Mouse (Mus musculus) kidney, embryonic 14.5 days (tissue): ENCODE measurements around the gene Afap1. TPM values are rescaled to one million over a fixed set of nuclear protein-coding genes. Genes with fewer than 3 reads are reported as not detected.
A peak's percentile ranks its signal among the peaks of the same experiment; 100 is the strongest.

ENCODE experiments used
- ATAC-seq: fragments of 200-750 bp; cut with Nextera tagmentation; 2 replicates; pipeline ENCODE4 v1.8.0; 2017; ENCODE audit warnings: moderate number of reproducible peaks, mild to moderate bottlenecking, moderate TSS enrichment, moderate library complexity; ENCODE audit not compliant: low FRiP score, low TSS enrichment
- H3K27ac ChIP-seq: fragments of 300-500 bp; sonication (generic); 2 replicates; pipeline ENCODE4 v1.5.1; 2014; ENCODE audit warnings: low read depth, mild to moderate bottlenecking, low read length, moderate library complexity, mixed read lengths
- H3K27me3 ChIP-seq: fragments of 300-500 bp; sonication (generic); 2 replicates; pipeline ENCODE4 v1.6.1; 2014; ENCODE audit warnings: mild to moderate bottlenecking, low read length; ENCODE audit not compliant: control insufficient read depth, insufficient read depth
- H3K36me3 ChIP-seq: fragments of 300-500 bp; sonication (generic); 2 replicates; pipeline ENCODE4 v1.6.1; 2014; ENCODE audit warnings: low read length, mixed read lengths; ENCODE audit not compliant: control insufficient read depth, insufficient read depth
- H3K4me1 ChIP-seq: fragments of 300-500 bp; sonication (generic); 2 replicates; pipeline ENCODE4 v1.6.1; 2014; ENCODE audit warnings: low read length, mixed read lengths; ENCODE audit not compliant: control insufficient read depth, insufficient read depth
- H3K4me2 ChIP-seq: fragments of 300-500 bp; sonication (generic); replicated peaks from 2 replicates; pipeline ENCODE4 v1.6.1; 2014; ENCODE audit warnings: low read depth, mild to moderate bottlenecking, low read length
- H3K4me3 ChIP-seq: fragments of 300-500 bp; sonication (generic); 2 replicates; pipeline ENCODE4 v1.5.1; 2014; ENCODE audit warnings: mild to moderate bottlenecking, low read length
- H3K9ac ChIP-seq: fragments of 300-500 bp; sonication (generic); 2 replicates; pipeline ENCODE4 v1.6.1; 2014; ENCODE audit warnings: low read depth, mild to moderate bottlenecking, low read length, moderate library complexity
- H3K9me3 ChIP-seq: fragments of 300-500 bp; sonication (generic); 2 replicates; pipeline ENCODE4 v1.6.1; 2016; ENCODE audit warnings: low read length; ENCODE audit not compliant: control insufficient read depth
- WGBS: fragments of 180-500 bp; shearing (Covaris S2); extraction: QIAGEN DNeasy Blood & Tissue Kit; methylation state at CpG from one replicate; pipeline ENCODE4 v1.1.7; 2014; 5-methylcytosine and 5-hydroxymethylcytosine counted together
- polyA plus RNA-seq: library from polyadenylated mRNA; unstranded; fragments of >200 nt; fragmentation: Nextera tagmentation; extraction: Ambion mirVana; gene quantifications from 2 replicates; pipeline ENCODE4 v1.2.1, GENCODE M21; 2014

The Afap1 gene
- polyA plus RNA-seq, 1 experiment from 2014 or later = 23.6 TPM

DNA sequence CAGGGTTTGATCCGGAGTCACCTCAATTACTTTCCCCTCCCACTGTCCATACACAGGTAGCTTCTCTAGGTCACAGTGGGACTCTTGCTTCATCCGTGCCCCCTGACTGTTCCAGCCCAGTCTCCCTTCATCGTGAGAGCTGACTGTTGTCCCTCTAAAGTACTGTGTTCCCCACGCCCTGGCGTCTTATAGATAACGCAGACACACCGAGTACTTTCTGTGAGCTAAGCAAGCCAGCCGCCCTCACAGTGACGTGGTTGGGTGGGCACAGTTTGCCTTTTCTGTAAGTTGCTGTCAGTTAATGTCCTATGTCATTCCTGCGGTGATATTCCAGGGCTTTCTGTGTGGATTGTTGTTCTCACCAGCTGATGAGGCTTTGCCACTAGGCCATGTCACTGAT is 39.9 kb downstream of the Afap1 start:
- H3K27me3 ChIP-seq = no peaks in the 10 kb centered on the region
- no peak for ATAC-seq
- no peak overlapping the region for H3K4me2 ChIP-seq
- H3K27ac ChIP-seq = no peak overlapping the region
- H3K4me1 ChIP-seq = no peaks in the 10 kb centered on the region; the same call in 1 of the 2 replicates
- no peak overlapping the region for H3K4me3 ChIP-seq
- H3K9me3 ChIP-seq = no peaks in the 10 kb centered on the region
- no peak overlapping the region for H3K9ac ChIP-seq
- WGBS = 62% methylated on average over 10 of the region's 10 CpGs
- H3K36me3 ChIP-seq = peaks cover 15% of the 10 kb centered on the region

DNA sequence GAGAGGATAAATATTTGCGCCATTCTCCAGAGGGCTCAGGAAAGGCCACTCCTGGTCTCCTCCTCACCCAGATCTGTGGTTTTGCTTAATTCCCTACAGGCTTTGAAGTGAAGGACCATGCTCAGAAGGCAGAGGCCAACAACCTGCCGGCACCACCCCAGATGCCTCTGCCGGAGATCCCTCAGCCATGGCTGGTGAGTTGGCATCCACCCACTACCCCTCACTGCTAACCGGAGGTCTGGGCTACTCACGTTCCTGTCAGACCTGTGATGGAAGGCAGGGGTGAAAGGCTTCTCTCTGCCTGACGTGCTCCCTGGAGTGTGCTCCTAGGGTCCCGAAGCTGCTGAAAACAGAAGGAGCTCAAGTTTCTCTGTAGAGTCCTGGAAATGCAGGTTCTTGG is 42.8 kb downstream of the Afap1 start:
- no peaks in the 10 kb centered on the region; the same call in none of the 2 replicates for H3K4me1 ChIP-seq
- H3K27me3 ChIP-seq = no peaks in the 10 kb centered on the region
- no peak for ATAC-seq
- H3K27ac ChIP-seq = no peak overlapping the region
- H3K4me2 ChIP-seq = no peak overlapping the region
- H3K9ac ChIP-seq = no peak overlapping the region
- no peak overlapping the region for H3K4me3 ChIP-seq
- H3K36me3 ChIP-seq = peaks cover 15% of the 10 kb centered on the region
- no peaks in the 10 kb centered on the region for H3K9me3 ChIP-seq
- 77% methylated on average over 7 of the region's 7 CpGs for WGBS

DNA sequence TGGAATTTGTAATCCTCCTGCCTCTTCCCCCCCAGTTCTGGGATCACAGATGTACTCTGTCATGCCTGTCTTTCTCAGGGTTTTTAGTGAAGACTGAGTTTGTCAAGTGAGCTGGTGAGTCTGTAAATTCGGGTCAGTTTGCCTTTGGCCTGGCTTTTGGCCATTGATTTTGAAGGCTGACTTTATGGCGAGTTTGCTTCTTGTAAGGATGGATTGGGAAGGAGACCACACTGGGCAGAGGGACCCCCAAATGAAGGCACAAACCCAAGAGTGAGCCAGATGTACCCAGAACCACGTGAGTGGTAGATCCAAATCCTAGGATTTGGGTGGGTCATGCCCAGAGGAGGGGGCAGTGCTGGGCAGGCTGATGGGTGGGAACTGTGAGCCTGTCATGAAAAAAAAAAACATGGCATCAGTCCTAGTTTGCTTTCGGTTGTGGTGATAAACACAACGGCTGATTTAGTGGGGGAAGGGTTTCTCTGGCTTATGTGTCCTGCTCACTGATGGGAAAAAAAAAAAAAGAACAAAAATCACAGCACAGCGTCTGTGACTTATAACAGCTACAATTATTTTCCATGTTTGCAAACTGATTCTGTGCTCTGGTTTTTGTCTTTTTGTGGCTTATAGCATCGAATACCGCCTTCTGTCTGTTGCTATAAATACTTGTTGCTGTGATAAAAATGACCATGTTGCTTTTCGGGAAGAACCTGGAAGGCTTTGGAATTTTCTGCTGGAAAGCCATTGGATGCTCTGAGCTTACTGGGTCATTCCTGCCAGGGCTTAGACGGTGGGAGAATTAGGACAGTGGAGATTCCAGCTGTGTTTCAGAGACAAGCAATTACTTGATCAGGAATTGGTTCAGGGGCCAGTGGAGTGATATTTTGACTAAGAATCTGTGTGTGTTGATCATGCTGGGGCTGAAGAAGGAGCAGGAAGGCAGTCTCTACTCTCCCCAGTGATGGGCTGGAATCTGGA is 45.4 kb downstream of the Afap1 start:
- H3K4me3 ChIP-seq = no peak overlapping the region
- H3K9me3 ChIP-seq = no peaks in the 10 kb centered on the region
- H3K4me1 ChIP-seq = peaks cover 4% of the 10 kb centered on the region; the same call in 1 of the 2 replicates
- 72% methylated on average over 10 of the region's 10 CpGs for WGBS
- H3K27ac ChIP-seq = peak overlapping the region; percentile 1; the same call in 1 of the 2 replicates
- H3K36me3 ChIP-seq = peaks cover 15% of the 10 kb centered on the region
- H3K9ac ChIP-seq = no peak overlapping the region
- no peak overlapping the region for H3K4me2 ChIP-seq
- no peak for ATAC-seq
- no peaks in the 10 kb centered on the region for H3K27me3 ChIP-seq

DNA sequence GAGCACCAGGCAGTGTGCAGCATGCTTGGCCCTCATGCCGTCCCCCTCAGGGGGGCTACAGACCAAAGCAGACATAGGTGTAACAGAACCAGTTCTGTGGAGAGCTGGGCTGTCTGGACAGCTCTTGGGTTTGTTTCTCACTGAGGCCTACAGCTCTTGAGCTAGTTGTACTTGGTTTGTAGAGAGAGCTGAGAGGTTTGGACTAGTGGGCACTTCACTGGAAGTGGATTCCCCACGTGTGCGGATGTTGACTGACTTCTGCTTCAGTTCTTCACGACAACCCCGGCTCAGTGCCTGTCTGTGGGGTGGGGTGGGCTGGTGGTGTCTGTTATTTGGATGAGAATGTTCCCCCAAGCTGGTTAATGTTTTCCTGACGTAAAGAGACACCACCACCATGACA is 46.8 kb downstream of the Afap1 start:
- peaks cover 4% of the 10 kb centered on the region; the same call in 1 of the 2 replicates for H3K4me1 ChIP-seq
- WGBS = 78% methylated on average over 6 of the region's 6 CpGs

DNA sequence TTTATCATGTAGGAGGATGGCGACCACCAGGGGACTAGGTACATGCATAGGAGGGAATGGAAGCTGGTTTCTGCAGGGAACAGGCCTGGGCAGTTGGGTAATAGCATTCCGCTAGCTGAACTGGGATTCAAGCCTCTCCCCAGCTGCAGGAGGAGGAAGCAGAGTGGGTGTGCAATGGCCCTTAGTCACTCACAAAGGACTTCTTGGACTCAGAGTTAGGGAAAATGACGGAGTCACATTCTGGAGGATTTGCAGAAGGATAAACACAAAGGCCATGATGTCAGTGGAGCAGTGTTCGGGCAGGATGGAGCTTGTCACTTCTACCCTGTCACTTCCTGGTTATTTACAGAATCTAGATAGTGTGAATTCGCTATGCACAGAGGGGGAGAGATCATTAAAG is 50.4 kb downstream of the Afap1 start:
- Histone ChIP-seq H3K27me3 (no peaks in the 10 kb centered on the region), H3K4me3 (no peak overlapping the region), H3K36me3 (peaks cover 31% of the 10 kb centered on the region), H3K27ac (peak overlapping the region; percentile 38; the same call in 1 of the 2 replicates), H3K4me1 (peaks cover 4% of the 10 kb centered on the region; the same call in 1 of the 2 replicates), H3K9me3 (no peaks in the 10 kb centered on the region), H3K9ac (no peak overlapping the region), H3K4me2 (no peak overlapping the region)
- peak; percentile 41; the same call in 1 of the 2 replicates for ATAC-seq
- 65% methylated on average over 5 of the region's 5 CpGs for WGBS

More for the DNA sequence above, 46.8 kb downstream of the Afap1 start:
- H3K4me2 ChIP-seq = no peak overlapping the region
- H3K27ac ChIP-seq = no peak overlapping the region
- no peak overlapping the region for H3K9ac ChIP-seq
- ATAC-seq = no peak
- no peaks in the 10 kb centered on the region for H3K9me3 ChIP-seq
- peaks cover 20% of the 10 kb centered on the region for H3K36me3 ChIP-seq
- no peaks in the 10 kb centered on the region for H3K27me3 ChIP-seq
- H3K4me3 ChIP-seq = no peak overlapping the region

DNA sequence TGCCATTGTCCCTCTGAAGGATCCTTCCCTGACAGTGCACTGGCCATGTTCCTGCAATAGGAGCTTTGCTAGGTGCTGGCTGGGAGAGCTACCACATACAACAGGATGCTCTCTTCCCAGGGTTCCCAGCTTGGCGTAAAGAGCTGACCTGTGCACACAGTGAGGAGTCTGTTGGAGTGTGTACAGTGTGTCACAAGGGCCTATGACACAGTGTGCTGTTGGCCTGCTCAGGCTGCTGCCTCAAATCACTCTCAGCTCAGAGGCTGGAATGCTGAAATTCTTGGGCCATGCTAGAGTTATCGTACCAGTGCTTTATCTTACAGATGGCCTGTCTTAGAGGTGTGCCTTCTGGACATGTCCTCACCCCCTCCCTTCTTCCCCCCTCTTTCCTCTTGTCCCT is 53.7 kb downstream of the Afap1 start:
- 95% methylated on average over 2 of the region's 2 CpGs for WGBS
- no peak for ATAC-seq
- Histone ChIP-seq H3K4me3 (no peak overlapping the region), H3K4me2 (no peak overlapping the region), H3K36me3 (peaks cover 57% of the 10 kb centered on the region), H3K4me1 (peaks cover 4% of the 10 kb centered on the region; the same call in 1 of the 2 replicates), H3K27ac (no peak overlapping the region), H3K9ac (no peak overlapping the region), H3K9me3 (no peaks in the 10 kb centered on the region), H3K27me3 (no peaks in the 10 kb centered on the region)

DNA sequence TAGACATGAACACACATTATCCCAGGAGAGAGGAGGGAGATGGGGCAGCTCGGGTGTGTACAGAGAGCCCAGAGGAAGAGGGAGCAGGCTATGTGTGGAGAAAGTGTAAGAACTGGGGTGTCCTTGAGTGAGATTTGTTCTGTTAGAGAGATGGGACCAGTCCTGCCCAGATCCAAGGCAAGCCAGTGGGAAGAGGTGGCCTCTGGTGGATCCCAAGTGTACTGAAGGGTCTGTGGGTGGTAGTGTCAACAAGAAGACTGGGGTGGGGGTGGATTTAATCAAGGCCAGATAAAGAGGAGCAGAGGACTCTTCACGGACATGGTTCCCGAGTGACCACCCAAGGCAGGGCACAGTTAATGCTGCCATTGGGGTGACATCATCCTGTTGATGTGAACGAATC is 54.3 kb downstream of the Afap1 start:
- Histone ChIP-seq H3K4me2 (no peak overlapping the region), H3K9me3 (no peaks in the 10 kb centered on the region), H3K9ac (no peak overlapping the region), H3K36me3 (peaks cover 63% of the 10 kb centered on the region), H3K4me1 (peaks cover 4% of the 10 kb centered on the region; the same call in 1 of the 2 replicates), H3K4me3 (no peak overlapping the region), H3K27ac (0 out of 2 replicates have a peak overlapping the region, but pooled peaks have one; percentile 74), H3K27me3 (no peaks in the 10 kb centered on the region)
- 79% methylated on average over 4 of the region's 4 CpGs for WGBS
- ATAC-seq = no peak

DNA sequence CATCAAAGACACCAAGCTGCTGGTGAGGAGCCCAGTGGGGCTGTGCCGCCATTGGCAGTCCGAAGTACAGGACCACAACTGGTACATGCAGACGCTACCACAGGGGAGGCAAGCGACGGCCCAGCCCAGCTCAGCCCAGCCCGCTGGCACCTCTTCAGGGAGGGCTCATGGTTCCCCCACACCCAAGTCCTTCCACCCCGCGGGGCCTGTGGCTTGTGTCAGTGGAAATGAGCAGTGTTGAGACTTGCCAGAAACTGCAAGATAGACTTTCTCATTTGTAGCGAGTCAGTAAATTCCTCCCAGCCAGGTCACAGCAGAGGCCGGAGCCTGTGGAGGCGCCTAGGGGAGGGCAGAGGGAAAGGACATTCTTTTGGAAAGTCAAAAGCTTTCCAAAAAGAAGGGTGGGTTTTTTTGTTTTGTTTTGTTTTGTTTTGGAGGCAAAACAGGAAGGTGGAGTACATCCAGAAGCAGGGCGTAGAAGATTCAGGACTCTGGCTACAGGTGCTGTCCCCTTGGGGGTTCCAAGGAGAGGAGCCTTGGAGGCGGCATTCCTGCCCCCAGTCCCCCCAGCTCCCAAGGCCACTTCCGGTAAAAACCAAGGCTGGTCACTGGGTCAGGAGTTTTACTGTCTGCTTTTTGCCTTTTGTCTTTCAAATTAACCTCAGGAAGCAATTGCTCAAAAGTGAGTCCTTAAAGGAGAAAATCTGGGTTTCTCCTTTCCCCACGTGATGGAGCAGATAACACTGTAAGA is 55.3 kb downstream of the Afap1 start:
- H3K4me2 ChIP-seq = no peak overlapping the region
- H3K9me3 ChIP-seq = no peaks in the 10 kb centered on the region
- 68% methylated on average over 15 of the region's 15 CpGs for WGBS
- H3K27ac ChIP-seq = peak overlapping the region; percentile 74
- H3K27me3 ChIP-seq = no peaks in the 10 kb centered on the region
- peaks cover 66% of the 10 kb centered on the region for H3K36me3 ChIP-seq
- H3K4me1 ChIP-seq = no peaks in the 10 kb centered on the region; the same call in 1 of the 2 replicates
- H3K4me3 ChIP-seq = no peak overlapping the region
- H3K9ac ChIP-seq = no peak overlapping the region
- no peak for ATAC-seq
